Mouse (Mus musculus) heart, embryonic 15.5 days (tissue): Measurements from ENCODE around the gene Dusp22. TPM values are rescaled to one million over a fixed set of nuclear protein-coding genes. Genes with fewer than 3 reads are reported as not detected.

Source experiments
- ATAC-seq: fragments of 200-750 bp; cut with Nextera tagmentation; replicated peaks from 2 replicates; pipeline ENCODE4 v1.8.0; 2017; ENCODE audit warnings: low read depth, moderate TSS enrichment; ENCODE audit not compliant: insufficient number of reproducible peaks, insufficient read depth, low FRiP score
- H3K27ac ChIP-seq: fragments of 300-500 bp; sonication (generic); 2 replicates; pipeline ENCODE4 v1.5.1; 2015; ENCODE audit warnings: mild to moderate bottlenecking, inconsistent platforms
- H3K27me3 ChIP-seq: fragments of 300-500 bp; sonication (generic); 2 replicates; pipeline ENCODE4 v1.6.1; 2015; ENCODE audit warnings: inconsistent platforms
- H3K36me3 ChIP-seq: fragments of 300-500 bp; sonication (generic); 2 replicates; pipeline ENCODE4 v1.6.1; 2015; ENCODE audit warnings: mild to moderate bottlenecking, inconsistent platforms
- H3K4me1 ChIP-seq: fragments of 300-500 bp; sonication (generic); replicated peaks from 2 replicates; pipeline ENCODE4 v1.6.1; 2015; ENCODE audit warnings: inconsistent platforms
- H3K4me2 ChIP-seq: fragments of 300-500 bp; sonication (generic); 2 replicates; pipeline ENCODE4 v1.6.1; 2015; ENCODE audit warnings: inconsistent platforms, mild to moderate bottlenecking, moderate library complexity
- H3K4me3 ChIP-seq: fragments of 300-500 bp; sonication (generic); 2 replicates; pipeline ENCODE4 v1.5.1; 2015; ENCODE audit warnings: mild to moderate bottlenecking, inconsistent platforms
- H3K9ac ChIP-seq: fragments of 300-500 bp; sonication (generic); 2 replicates; pipeline ENCODE4 v1.6.1; 2015; ENCODE audit warnings: mild to moderate bottlenecking, inconsistent platforms
- H3K9me3 ChIP-seq: fragments of 300-500 bp; sonication (generic); replicated peaks from 2 replicates; pipeline ENCODE4 v1.6.1; 2016; ENCODE audit warnings: inconsistent platforms
- WGBS: fragments of 180-500 bp; shearing (Covaris S2); methylation state at CpG from one replicate; pipeline ENCODE4 v1.1.7; 2015; ENCODE audit warnings: mixed read lengths; 5-methylcytosine and 5-hydroxymethylcytosine counted together
- polyA plus RNA-seq: library from polyadenylated mRNA; unstranded; fragments of >200 nt; fragmentation: Nextera tagmentation; extraction: Ambion mirVana; gene quantifications from 2 replicates; pipeline ENCODE4 v1.2.1, GENCODE M21; 2015

The Dusp22 gene
- polyA plus RNA-seq, 1 experiment from 2014 or later = 15.5 TPM

- H3K9ac ChIP-seq = no peak overlapping the region
- no peak overlapping the region for H3K4me2 ChIP-seq
- H3K27me3 ChIP-seq = no peaks in the 10 kb centered on the region
- no peak overlapping the region for H3K4me3 ChIP-seq
- no peaks in the 10 kb centered on the region for H3K36me3 ChIP-seq
- WGBS = 82% methylated on average over 2 of the region's 2 CpGs
- no peak overlapping the region for H3K27ac ChIP-seq
- H3K9me3 ChIP-seq = no peaks in the 10 kb centered on the region
- no peak for ATAC-seq
- H3K4me1 ChIP-seq = 0 out of 2 replicates have a peak, but pooled peaks cover 2% of the 10 kb centered on the region
Measured at GRCm38 (mm10) chr13:30695890-30696289, 36.1 kb downstream of the Dusp22 start.

DNA sequence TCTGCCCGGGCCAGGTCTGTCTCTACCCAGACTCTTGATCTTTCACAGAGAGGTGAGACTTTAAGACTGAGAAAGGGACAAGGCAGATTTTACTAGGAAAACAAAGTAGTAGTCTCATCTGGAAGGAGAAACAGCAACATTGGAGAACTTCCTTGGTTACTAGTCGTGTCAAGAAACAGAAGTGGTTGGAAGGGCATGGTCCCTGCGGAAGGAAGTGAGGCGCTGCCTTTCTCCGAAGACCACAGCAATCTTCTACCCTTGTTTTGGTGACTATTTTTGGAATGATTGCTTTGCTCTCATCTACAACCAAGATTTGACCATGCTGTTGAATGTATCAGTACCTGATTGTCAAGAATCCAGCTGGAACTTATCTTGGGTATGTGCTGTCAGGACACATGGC is 38.1 kb downstream of the Dusp22 start:
- H3K36me3 ChIP-seq = no peaks in the 10 kb centered on the region
- no peak overlapping the region for H3K4me2 ChIP-seq
- 0 out of 2 replicates have a peak, but pooled peaks cover 5% of the 10 kb centered on the region for H3K4me1 ChIP-seq
- H3K27me3 ChIP-seq = no peaks in the 10 kb centered on the region
- H3K9ac ChIP-seq = no peak overlapping the region
- H3K4me3 ChIP-seq = no peak overlapping the region
- WGBS = 76% methylated on average over 5 of the region's 5 CpGs
- no peaks in the 10 kb centered on the region for H3K9me3 ChIP-seq
- no peak overlapping the region for H3K27ac ChIP-seq
- no peak for ATAC-seq

GRCm38 (mm10) chr13:30702695-30703094 is 42.9 kb downstream of the Dusp22 start:
- H3K36me3 ChIP-seq = 0 out of 2 replicates have a peak, but pooled peaks cover 5% of the 10 kb centered on the region
- H3K4me3 ChIP-seq = no peak overlapping the region
- H3K27ac ChIP-seq = no peak overlapping the region
- 0 out of 2 replicates have a peak, but pooled peaks cover 5% of the 10 kb centered on the region for H3K4me1 ChIP-seq
- ATAC-seq = no peak
- no peaks in the 10 kb centered on the region for H3K9me3 ChIP-seq
- WGBS = 88% methylated on average over 5 of the region's 5 CpGs
- H3K4me2 ChIP-seq = no peak overlapping the region
- H3K9ac ChIP-seq = no peak overlapping the region
- no peaks in the 10 kb centered on the region for H3K27me3 ChIP-seq

- WGBS = 82% methylated on average over 8 of the region's 8 CpGs
- no peak overlapping the region for H3K27ac ChIP-seq
- ATAC-seq = no peak
- no peak overlapping the region for H3K4me3 ChIP-seq
- no peaks in the 10 kb centered on the region for H3K27me3 ChIP-seq
- H3K4me1 ChIP-seq = 0 out of 2 replicates have a peak, but pooled peaks cover 5% of the 10 kb centered on the region
- H3K4me2 ChIP-seq = no peak overlapping the region
- peaks cover 9% of the 10 kb centered on the region; the same call in 1 of the 2 replicates for H3K36me3 ChIP-seq
- no peaks in the 10 kb centered on the region for H3K9me3 ChIP-seq
- H3K9ac ChIP-seq = no peak overlapping the region
Measured at GRCm38 (mm10) chr13:30704246-30705095, 44.7 kb downstream of the Dusp22 start.

- Histone ChIP-seq H3K4me1 (no peaks in the 10 kb centered on the region), H3K9ac (no peak overlapping the region), H3K9me3 (no peaks in the 10 kb centered on the region), H3K36me3 (peaks cover 4% of the 10 kb centered on the region; the same call in 1 of the 2 replicates), H3K27me3 (no peaks in the 10 kb centered on the region), H3K27ac (no peak overlapping the region), H3K4me2 (no peak overlapping the region), H3K4me3 (no peak overlapping the region)
- 68% methylated on average over 2 of the region's 2 CpGs for WGBS
- ATAC-seq = no peak
Measured at GRCm38 (mm10) chr13:30711066-30711465, 51.3 kb downstream of the Dusp22 start.

DNA sequence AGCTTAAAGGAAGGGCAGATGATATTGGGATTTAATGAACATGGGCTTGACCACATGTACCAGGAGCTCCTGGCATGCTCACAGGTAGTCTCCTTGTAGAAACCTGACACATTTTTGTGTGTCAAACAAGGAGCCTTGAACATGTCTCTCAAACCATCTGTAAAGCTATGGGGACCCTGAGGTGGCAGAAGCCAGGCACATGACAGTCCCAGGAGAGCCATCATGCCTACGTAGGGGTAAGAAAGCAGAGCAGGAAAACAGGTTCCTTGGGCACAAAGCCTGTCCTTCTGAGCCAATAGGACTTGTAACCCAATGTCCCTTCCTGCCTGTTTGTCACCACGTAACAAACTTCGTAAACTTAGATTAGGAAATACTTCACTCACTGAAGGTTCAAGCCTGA is 51.9 kb downstream of the Dusp22 start:
- Histone ChIP-seq H3K4me3 (no peak overlapping the region), H3K36me3 (peaks cover 4% of the 10 kb centered on the region; the same call in 1 of the 2 replicates), H3K27me3 (no peaks in the 10 kb centered on the region), H3K27ac (no peak overlapping the region), H3K4me2 (no peak overlapping the region), H3K4me1 (no peaks in the 10 kb centered on the region), H3K9me3 (no peaks in the 10 kb centered on the region), H3K9ac (no peak overlapping the region)
- 93% methylated on average over 3 of the region's 3 CpGs for WGBS
- no peak for ATAC-seq

DNA sequence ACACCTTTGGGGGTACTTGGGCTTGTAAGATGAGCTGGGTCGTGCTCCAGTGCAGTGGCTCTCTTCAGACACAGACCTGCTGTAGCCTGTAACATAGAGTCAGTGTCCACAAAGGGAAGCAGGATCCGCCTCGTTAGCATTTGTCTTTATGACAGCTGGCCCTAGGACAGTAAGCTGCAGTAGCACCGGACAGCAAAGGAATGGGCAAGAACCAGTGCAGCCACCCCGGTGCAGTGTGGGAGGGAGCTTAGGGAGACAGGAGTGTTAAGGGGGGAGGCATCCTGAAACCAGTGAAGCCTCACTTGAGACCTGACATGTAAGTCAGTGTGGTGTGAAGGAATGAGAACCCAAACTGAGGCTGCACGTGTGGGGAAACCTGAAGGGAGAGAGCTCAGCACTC is 52.5 kb downstream of the Dusp22 start:
- no peak overlapping the region for H3K27ac ChIP-seq
- H3K4me2 ChIP-seq = no peak overlapping the region
- no peak; the same call in 1 of the 2 replicates for ATAC-seq
- WGBS = 83% methylated on average over 6 of the region's 6 CpGs
- H3K9ac ChIP-seq = no peak overlapping the region
- no peaks in the 10 kb centered on the region for H3K9me3 ChIP-seq
- H3K4me3 ChIP-seq = no peak overlapping the region
- H3K36me3 ChIP-seq = peaks cover 4% of the 10 kb centered on the region; the same call in 1 of the 2 replicates
- no peaks in the 10 kb centered on the region for H3K27me3 ChIP-seq
- no peaks in the 10 kb centered on the region for H3K4me1 ChIP-seq

DNA sequence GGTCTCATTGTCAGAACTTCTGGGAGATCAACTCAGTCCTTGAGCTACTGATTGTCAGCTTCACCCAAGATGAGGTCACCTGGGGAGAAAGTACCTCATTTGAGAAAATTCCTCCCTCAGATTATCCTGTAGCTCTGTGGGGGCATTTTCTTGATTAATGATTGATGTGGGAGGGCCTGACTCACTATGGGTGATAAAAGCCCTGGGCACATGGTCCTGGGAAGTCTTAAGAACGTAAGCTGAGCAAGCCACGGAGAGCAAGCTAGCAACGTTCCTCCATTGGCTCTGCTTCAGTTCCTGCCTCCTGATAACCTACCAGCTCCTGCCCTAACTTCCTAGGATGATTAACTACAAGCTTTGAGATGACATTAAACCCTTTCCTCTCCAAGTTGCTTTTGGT is 53.8 kb downstream of the Dusp22 start:
- 47% methylated on average over 3 of the region's 3 CpGs for WGBS
- Histone ChIP-seq H3K4me2 (no peak overlapping the region), H3K27ac (no peak overlapping the region), H3K9ac (no peak overlapping the region), H3K4me1 (no peaks in the 10 kb centered on the region), H3K9me3 (no peaks in the 10 kb centered on the region), H3K4me3 (no peak overlapping the region), H3K27me3 (no peaks in the 10 kb centered on the region), H3K36me3 (peaks cover 3% of the 10 kb centered on the region; the same call in 1 of the 2 replicates)
- no peak for ATAC-seq

DNA sequence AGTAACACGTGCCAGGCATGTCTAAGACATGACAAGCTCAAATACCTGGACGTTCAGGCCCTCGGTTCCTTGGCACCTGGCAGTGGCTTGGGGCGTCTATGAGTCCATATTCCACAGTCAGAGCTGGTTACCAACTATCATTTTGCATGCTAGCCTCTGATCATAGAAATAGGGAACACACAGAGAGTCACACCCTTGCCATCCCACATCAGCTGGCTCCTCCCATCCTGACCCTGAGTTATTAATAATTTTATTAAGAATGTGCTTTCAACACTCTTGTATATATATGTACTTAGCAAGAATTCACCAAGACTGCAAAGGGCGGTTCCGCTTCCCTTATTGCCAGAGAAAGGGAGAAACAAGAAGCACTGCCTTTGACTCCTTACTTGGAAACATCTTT is 54.8 kb downstream of the Dusp22 start:
- ATAC-seq = no peak
- no peak overlapping the region for H3K27ac ChIP-seq
- no peaks in the 10 kb centered on the region for H3K9me3 ChIP-seq
- no peak overlapping the region for H3K4me3 ChIP-seq
- no peak overlapping the region for H3K9ac ChIP-seq
- H3K4me2 ChIP-seq = no peak overlapping the region
- 81% methylated on average over 6 of the region's 6 CpGs for WGBS
- no peaks in the 10 kb centered on the region for H3K36me3 ChIP-seq
- no peaks in the 10 kb centered on the region for H3K4me1 ChIP-seq
- H3K27me3 ChIP-seq = no peaks in the 10 kb centered on the region

GRCm38 (mm10) chr13:30715060-30715459 is 55.3 kb downstream of the Dusp22 start:
- Histone ChIP-seq H3K9me3 (no peaks in the 10 kb centered on the region), H3K36me3 (no peaks in the 10 kb centered on the region), H3K27ac (no peak overlapping the region), H3K9ac (no peak overlapping the region), H3K4me2 (no peak overlapping the region), H3K27me3 (no peaks in the 10 kb centered on the region), H3K4me3 (no peak overlapping the region), H3K4me1 (no peaks in the 10 kb centered on the region)
- WGBS = 79% methylated on average over 7 of the region's 7 CpGs
- no peak for ATAC-seq

DNA sequence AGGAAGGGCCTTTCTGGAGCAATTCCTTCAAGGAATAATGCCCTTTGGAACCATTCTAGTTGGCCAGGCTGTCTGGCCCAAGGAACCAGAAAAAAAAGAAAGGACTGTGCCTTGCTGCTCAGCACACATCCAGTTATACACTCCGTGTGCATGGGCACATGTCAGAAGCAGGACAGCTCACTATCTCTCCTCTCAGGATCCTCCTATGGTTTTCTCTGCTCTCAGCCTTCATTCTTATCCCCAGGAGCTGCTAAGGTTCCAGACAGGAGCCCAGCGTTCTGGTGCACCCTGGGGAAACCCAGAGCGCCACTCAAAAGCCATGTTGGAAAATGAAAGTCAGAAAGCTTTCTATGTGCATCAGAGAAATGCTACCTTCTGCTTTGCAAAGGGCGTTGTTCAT is 55.8 kb downstream of the Dusp22 start:
- no peak for ATAC-seq
- no peaks in the 10 kb centered on the region for H3K9me3 ChIP-seq
- H3K27ac ChIP-seq = no peak overlapping the region
- no peak overlapping the region for H3K4me3 ChIP-seq
- H3K27me3 ChIP-seq = no peaks in the 10 kb centered on the region
- H3K9ac ChIP-seq = no peak overlapping the region
- no peak overlapping the region for H3K4me2 ChIP-seq
- 80% methylated on average over 4 of the region's 4 CpGs for whole genome bisulfite sequencing
- no peaks in the 10 kb centered on the region for H3K36me3 ChIP-seq
- no peaks in the 10 kb centered on the region for H3K4me1 ChIP-seq

DNA sequence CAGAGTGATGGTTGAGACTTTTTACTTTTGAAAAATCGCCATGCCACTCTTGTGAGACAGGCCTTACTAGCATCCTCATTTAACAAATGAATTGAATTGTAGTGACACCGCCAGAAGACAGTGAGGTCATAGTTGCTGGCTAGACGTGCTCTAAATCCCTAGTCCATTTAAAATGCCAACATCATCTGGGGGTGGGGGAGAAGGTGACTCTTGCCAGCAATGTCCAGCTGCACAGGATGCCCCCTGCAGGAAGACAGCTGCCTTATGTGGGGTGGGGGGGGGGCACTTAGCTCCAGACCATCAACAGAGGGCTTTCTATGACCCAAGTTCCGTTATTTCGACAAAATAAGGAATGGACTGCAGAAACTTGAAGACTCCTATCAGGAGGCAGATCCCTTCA is 56.8 kb downstream of the Dusp22 start:
- Histone ChIP-seq H3K36me3 (no peaks in the 10 kb centered on the region), H3K27me3 (no peaks in the 10 kb centered on the region), H3K27ac (no peak overlapping the region), H3K9ac (no peak overlapping the region), H3K9me3 (no peaks in the 10 kb centered on the region), H3K4me1 (no peaks in the 10 kb centered on the region), H3K4me3 (no peak overlapping the region), H3K4me2 (no peak overlapping the region)
- no peak for ATAC-seq
- 72% methylated on average over 5 of the region's 5 CpGs for WGBS
